Mouse (Mus musculus): ENCODE measurements at regions not wholly inside any gene's neighbourhood (a gene's known extent, or its start where the extent isn't known, plus 50 kb on each side); places are given as distances from the start of the nearest gene placed in this dataset.

GRCm38 (mm10) chr9:61825804-61826203 lies 88.5 kb downstream of the Rplp1 start:
- Histone ChIP-seq H3K9ac (ENCODE audit: low read depth, low read length, severe bottlenecking) (no peak overlapping the region), H3K4me3 (replicated peaks; ENCODE audit: low read length) (no peak overlapping the region), H3K9me3 (ENCODE audit: control insufficient read depth, low read length) (0 out of 2 replicates have a peak, but pooled peaks cover 4% of the 10 kb centered on the region), H3K36me3 (ENCODE audit: control insufficient read depth, insufficient read depth, low read length) (no peaks in the 10 kb centered on the region), H3K4me1 (ENCODE audit: control insufficient read depth, insufficient read depth, low read length) (peaks cover 4% of the 10 kb centered on the region; the same call in 1 of the 2 replicates), H3K27me3 (ENCODE audit: control insufficient read depth, insufficient read depth, low read length) (no peaks in the 10 kb centered on the region; the same call in 1 of the 2 replicates), H3K4me2 (replicated peaks; ENCODE audit: low read depth, low read length, severe bottlenecking) (no peak overlapping the region), H3K27ac (replicated peaks; ENCODE audit: low read depth, low read length) (no peak overlapping the region)
- no peak for ATAC-seq (ENCODE audit: low FRiP score, low read depth)
- TF ChIP-seq POLR2A (IDR thresholded peaks at IDR 0.05; ENCODE audit: borderline replicate concordance, extremely low read depth, insufficient read depth, insufficient read length): no peak
- DNase-seq (ENCODE audit: low spot score): no peak
- WGBS: 75% methylated on average over 2 of the region's 2 CpGs

- DNase-seq (ENCODE audit: low spot score): no peak
- Histone ChIP-seq H3K36me3 (ENCODE audit: control insufficient read depth, insufficient read depth, low read length) (no peaks in the 10 kb centered on the region), H3K27ac (replicated peaks; ENCODE audit: low read depth, low read length) (no peak overlapping the region), H3K4me3 (replicated peaks; ENCODE audit: low read length) (no peak overlapping the region), H3K4me1 (ENCODE audit: control insufficient read depth, insufficient read depth, low read length) (no peaks in the 10 kb centered on the region), H3K9me3 (ENCODE audit: control insufficient read depth, low read length) (0 out of 2 replicates have a peak, but pooled peaks cover 4% of the 10 kb centered on the region), H3K9ac (ENCODE audit: low read depth, low read length, severe bottlenecking) (no peak overlapping the region), H3K4me2 (replicated peaks; ENCODE audit: low read depth, low read length, severe bottlenecking) (no peak overlapping the region), H3K27me3 (ENCODE audit: control insufficient read depth, insufficient read depth, low read length) (no peaks in the 10 kb centered on the region)
- ATAC-seq (ENCODE audit: low FRiP score, low read depth): no peak
- no peak for TF ChIP-seq POLR2A (IDR thresholded peaks at IDR 0.05; ENCODE audit: borderline replicate concordance, extremely low read depth, insufficient read depth, insufficient read length)
- 75% methylated on average over 1 of the region's 1 CpGs for WGBS
These were observed 94.5 kb downstream of the Rplp1 start for GRCm38 (mm10) chr9:61819836-61820235.

GRCm38 (mm10) chr9:61816589-61817179 lies 97.7 kb downstream of the Rplp1 start:
- Histone ChIP-seq H3K27me3 (ENCODE audit: control insufficient read depth, insufficient read depth, low read length) (no peaks in the 10 kb centered on the region), H3K27ac (replicated peaks; ENCODE audit: low read depth, low read length) (no peak overlapping the region), H3K4me2 (replicated peaks; ENCODE audit: low read depth, low read length, severe bottlenecking) (no peak overlapping the region), H3K36me3 (ENCODE audit: control insufficient read depth, insufficient read depth, low read length) (no peaks in the 10 kb centered on the region), H3K4me1 (ENCODE audit: control insufficient read depth, insufficient read depth, low read length) (no peaks in the 10 kb centered on the region), H3K4me3 (replicated peaks; ENCODE audit: low read length) (no peak overlapping the region), H3K9me3 (ENCODE audit: control insufficient read depth, low read length) (no peaks in the 10 kb centered on the region), H3K9ac (ENCODE audit: low read depth, low read length, severe bottlenecking) (no peak overlapping the region)
- WGBS: 68% methylated on average over 11 of the region's 11 CpGs
- no peak for ATAC-seq (ENCODE audit: low FRiP score, low read depth)
- no peak for DNase-seq (ENCODE audit: low spot score)
- TF ChIP-seq POLR2A (IDR thresholded peaks at IDR 0.05; ENCODE audit: borderline replicate concordance, extremely low read depth, insufficient read depth, insufficient read length): no peak

GRCm38 (mm10) chr9:61815995-61816394 lies 98.3 kb downstream of the Rplp1 start:
- TF ChIP-seq POLR2A (IDR thresholded peaks at IDR 0.05; ENCODE audit: borderline replicate concordance, extremely low read depth, insufficient read depth, insufficient read length): no peak
- ATAC-seq (ENCODE audit: low FRiP score, low read depth): no peak
- WGBS: 18% methylated on average over 10 of the region's 10 CpGs
- no peaks in the 10 kb centered on the region for H3K9me3 ChIP-seq (ENCODE audit: control insufficient read depth, low read length)
- H3K9ac ChIP-seq (ENCODE audit: low read depth, low read length, severe bottlenecking): no peak overlapping the region
- H3K27ac ChIP-seq (replicated peaks; ENCODE audit: low read depth, low read length): no peak overlapping the region
- no peak for DNase-seq (ENCODE audit: low spot score)
- H3K4me1 ChIP-seq (ENCODE audit: control insufficient read depth, insufficient read depth, low read length): no peaks in the 10 kb centered on the region
- H3K4me2 ChIP-seq (replicated peaks; ENCODE audit: low read depth, low read length, severe bottlenecking): no peak overlapping the region
- H3K4me3 ChIP-seq (replicated peaks; ENCODE audit: low read length): no peak overlapping the region
- H3K36me3 ChIP-seq (ENCODE audit: control insufficient read depth, insufficient read depth, low read length): no peaks in the 10 kb centered on the region
- H3K27me3 ChIP-seq (ENCODE audit: control insufficient read depth, insufficient read depth, low read length): no peaks in the 10 kb centered on the region

- H3K27me3 ChIP-seq (ENCODE audit: control insufficient read depth, insufficient read depth, low read length): no peaks in the 10 kb centered on the region
- H3K4me3 ChIP-seq (replicated peaks; ENCODE audit: low read length): no peak overlapping the region
- DNase-seq (ENCODE audit: low spot score): no peak
- ATAC-seq (ENCODE audit: low FRiP score, low read depth): no peak
- WGBS: 82% methylated on average over 3 of the region's 3 CpGs
- no peak overlapping the region for H3K27ac ChIP-seq (replicated peaks; ENCODE audit: low read depth, low read length)
- H3K4me1 ChIP-seq (ENCODE audit: control insufficient read depth, insufficient read depth, low read length): no peaks in the 10 kb centered on the region
- H3K9ac ChIP-seq (ENCODE audit: low read depth, low read length, severe bottlenecking): no peak overlapping the region
- H3K9me3 ChIP-seq (ENCODE audit: control insufficient read depth, low read length): no peaks in the 10 kb centered on the region
- no peak overlapping the region for H3K4me2 ChIP-seq (replicated peaks; ENCODE audit: low read depth, low read length, severe bottlenecking)
- no peak for TF ChIP-seq POLR2A (IDR thresholded peaks at IDR 0.05; ENCODE audit: borderline replicate concordance, extremely low read depth, insufficient read depth, insufficient read length)
- no peaks in the 10 kb centered on the region for H3K36me3 ChIP-seq (ENCODE audit: control insufficient read depth, insufficient read depth, low read length)
These were observed 101.1 kb downstream of the Rplp1 start for GRCm38 (mm10) chr9:61813291-61813690.

Measured in limb, embryonic 14.5 days (tissue).